Mouse (Mus musculus): Measurements from ENCODE around the gene Prex1. TPM values are rescaled to one million over a fixed set of nuclear protein-coding genes. Genes with fewer than 3 reads are reported as not detected.

Prex1 gene
- polyA plus RNA-seq, 1 experiment from 2014 or later = 9.5 TPM

DNA sequence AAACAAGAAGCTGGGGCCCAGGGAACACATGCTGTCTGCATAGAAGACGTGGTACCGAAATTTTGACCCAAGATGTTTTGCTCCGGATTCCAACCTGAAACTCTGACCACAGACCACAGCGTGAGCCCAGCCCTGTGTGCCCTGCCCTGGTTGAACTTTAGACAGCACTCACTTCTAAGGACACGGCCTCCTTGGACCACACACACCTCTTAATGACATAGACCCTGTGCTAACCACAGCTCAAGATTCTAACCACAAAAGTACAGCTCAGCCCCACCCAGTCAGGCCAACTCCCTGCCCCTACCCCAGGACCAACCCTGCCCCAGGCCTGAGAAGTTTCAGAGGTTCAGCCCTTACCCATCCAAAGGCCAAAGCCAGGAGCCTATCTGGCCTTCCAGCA is 103.4 kb downstream of the Prex1 start:
- Histone ChIP-seq H3K9ac (ENCODE audit: low read length) (no peak overlapping the region), H3K27ac (replicated peaks in 1 of 2; ENCODE audit: control insufficient read depth in 1 of 2, insufficient read depth in 1 of 2, low read depth in 2 of 2, low read length in 2 of 2) (no peak overlapping the region), H3K4me2 (ENCODE audit: low read length) (no peak overlapping the region), H3K36me3 (ENCODE audit: control insufficient read depth, insufficient read depth, low read length) (no peaks in the 10 kb centered on the region), H3K9me3 (ENCODE audit: control insufficient read depth, low read length) (no peaks in the 10 kb centered on the region), H3K27me3 (ENCODE audit: control insufficient read depth, insufficient read depth, low read length) (no peaks in the 10 kb centered on the region), H3K4me1 (ENCODE audit: control insufficient read depth in 2 of 2, insufficient read depth in 2 of 2, low read length in 2 of 2) (peaks cover 22 to 24% of the 10 kb centered on the region in 2 experiments), H3K4me3 (ENCODE audit: control insufficient read depth in 1 of 2, insufficient read depth in 1 of 2, low read depth in 1 of 2, low read length in 2 of 2) (no peak overlapping the region)
- ATAC-seq (ENCODE audit: insufficient number of reproducible peaks, insufficient read depth, low FRiP score, low read depth) = no peak
- 85% methylated on average over 5 of the region's 5 CpGs for WGBS

DNA sequence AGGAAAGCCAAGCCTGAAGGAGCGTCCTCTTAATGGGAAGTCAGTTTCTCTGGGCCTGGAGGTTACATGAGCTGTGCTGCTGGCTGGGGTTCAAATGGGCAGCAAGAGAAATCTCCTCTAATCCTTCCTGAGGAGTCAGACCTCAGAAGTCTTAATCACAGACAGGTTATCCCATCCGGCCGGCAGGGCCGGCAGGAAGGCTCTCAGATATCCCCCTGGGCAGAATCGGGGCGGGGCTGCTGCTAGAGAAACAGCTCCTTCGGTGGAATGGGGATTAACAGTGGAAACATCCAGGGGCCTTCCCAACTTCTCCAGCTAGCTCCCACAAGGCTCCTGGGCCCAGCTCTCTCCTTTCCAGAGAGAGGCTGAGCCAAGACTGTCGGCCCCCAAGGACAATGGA is 105.1 kb downstream of the Prex1 start:
- Histone ChIP-seq H3K4me1 (ENCODE audit: control insufficient read depth in 2 of 2, insufficient read depth in 2 of 2, low read length in 2 of 2) (peaks cover 29 to 31% of the 10 kb centered on the region in 2 experiments), H3K36me3 (ENCODE audit: control insufficient read depth, insufficient read depth, low read length) (no peaks in the 10 kb centered on the region), H3K27ac (replicated peaks in 1 of 2; ENCODE audit: control insufficient read depth in 1 of 2, insufficient read depth in 1 of 2, low read depth in 2 of 2, low read length in 2 of 2) (peak overlapping the region; percentile 39 to 42; a peak in 2 of 4 replicates), H3K9ac (ENCODE audit: low read length) (peak overlapping the region; percentile 22; the same call in 1 of the 2 replicates), H3K4me2 (ENCODE audit: low read length) (no peak overlapping the region), H3K4me3 (ENCODE audit: control insufficient read depth in 1 of 2, insufficient read depth in 1 of 2, low read depth in 1 of 2, low read length in 2 of 2) (no peak overlapping the region), H3K27me3 (ENCODE audit: control insufficient read depth, insufficient read depth, low read length) (no peaks in the 10 kb centered on the region), H3K9me3 (ENCODE audit: control insufficient read depth, low read length) (no peaks in the 10 kb centered on the region)
- 31% methylated on average over 8 of the region's 8 CpGs for WGBS
- ATAC-seq (ENCODE audit: insufficient number of reproducible peaks, insufficient read depth, low FRiP score, low read depth) = 0 out of 2 replicates have a peak, but pooled peaks have one; percentile 25

DNA sequence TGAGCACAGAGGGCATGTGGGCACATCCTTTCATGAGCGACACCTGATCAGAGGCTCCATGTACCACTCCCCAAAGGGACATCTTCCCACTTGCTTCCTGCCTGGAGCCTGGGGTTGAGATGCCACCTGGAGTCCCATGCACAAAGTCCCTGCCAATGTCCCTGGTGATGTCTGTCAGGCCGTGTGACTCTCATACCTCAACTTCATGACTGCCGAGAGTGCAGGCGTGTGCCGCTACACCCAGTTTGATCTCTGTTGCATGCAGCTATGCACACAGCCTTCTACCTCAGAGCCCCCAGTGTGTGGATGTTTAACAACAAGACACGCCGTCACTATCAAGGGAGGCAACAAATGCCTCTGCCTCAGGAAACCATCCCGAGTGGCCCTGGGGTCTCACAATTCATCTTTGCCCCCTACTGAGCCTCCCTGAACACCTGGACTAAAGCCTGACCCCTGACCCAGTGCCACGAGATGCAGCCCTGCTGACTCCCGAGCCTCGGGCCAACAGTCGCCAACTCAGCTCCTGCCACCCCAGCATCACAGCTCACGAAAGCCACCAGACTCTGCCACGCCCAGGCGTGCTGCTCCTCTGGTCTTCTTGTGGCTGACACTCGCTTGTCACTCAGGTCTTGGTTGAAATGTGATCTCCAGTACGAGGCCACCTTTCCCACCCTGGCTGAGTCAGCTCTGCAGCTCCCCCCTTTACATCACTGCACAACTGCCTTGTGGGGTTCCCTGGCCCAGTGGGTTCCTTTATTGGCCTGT is 107.0 kb downstream of the Prex1 start:
- peaks cover 29 to 31% of the 10 kb centered on the region in 2 experiments for H3K4me1 ChIP-seq (ENCODE audit: control insufficient read depth in 2 of 2, insufficient read depth in 2 of 2, low read length in 2 of 2)
- H3K27me3 ChIP-seq (ENCODE audit: control insufficient read depth, insufficient read depth, low read length) = no peaks in the 10 kb centered on the region
- ATAC-seq (ENCODE audit: insufficient number of reproducible peaks, insufficient read depth, low FRiP score, low read depth) = no peak
- H3K4me2 ChIP-seq (ENCODE audit: low read length) = no peak overlapping the region
- H3K4me3 ChIP-seq (ENCODE audit: control insufficient read depth in 1 of 2, insufficient read depth in 1 of 2, low read depth in 1 of 2, low read length in 2 of 2) = no peak overlapping the region
- no peaks in the 10 kb centered on the region for H3K36me3 ChIP-seq (ENCODE audit: control insufficient read depth, insufficient read depth, low read length)
- no peaks in the 10 kb centered on the region for H3K9me3 ChIP-seq (ENCODE audit: control insufficient read depth, low read length)
- H3K27ac ChIP-seq (replicated peaks in 1 of 2; ENCODE audit: control insufficient read depth in 1 of 2, insufficient read depth in 1 of 2, low read depth in 2 of 2, low read length in 2 of 2) = no peak overlapping the region
- no peak overlapping the region for H3K9ac ChIP-seq (ENCODE audit: low read length)
- 82% methylated on average over 17 of the region's 17 CpGs for WGBS

DNA sequence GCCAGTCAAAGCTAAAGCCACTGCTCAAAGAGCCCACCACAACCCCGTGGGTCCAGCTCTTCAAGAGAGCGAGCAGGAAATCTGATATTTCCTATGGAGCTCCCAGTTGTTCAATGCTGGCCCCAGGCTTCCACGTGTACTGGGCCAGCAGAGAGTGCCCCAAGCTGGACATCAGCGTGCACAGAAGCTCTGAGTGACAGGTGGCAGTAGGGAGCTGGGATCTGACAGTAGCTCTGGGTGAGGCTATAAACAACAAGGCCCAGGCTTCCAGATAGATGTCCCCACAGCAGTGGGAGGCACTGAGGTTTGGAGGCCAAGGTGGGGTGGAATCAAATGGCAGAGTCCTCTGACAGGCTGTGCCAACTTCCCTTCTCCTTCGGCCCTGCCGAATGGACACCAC is 107.6 kb downstream of the Prex1 start:
- Histone ChIP-seq H3K36me3 (ENCODE audit: control insufficient read depth, insufficient read depth, low read length) (0 out of 2 replicates have a peak, but pooled peaks cover 5% of the 10 kb centered on the region), H3K4me3 (ENCODE audit: control insufficient read depth in 1 of 2, insufficient read depth in 1 of 2, low read depth in 1 of 2, low read length in 2 of 2) (no peak overlapping the region), H3K27ac (replicated peaks in 1 of 2; ENCODE audit: control insufficient read depth in 1 of 2, insufficient read depth in 1 of 2, low read depth in 2 of 2, low read length in 2 of 2) (no peak overlapping the region), H3K9ac (ENCODE audit: low read length) (no peak overlapping the region), H3K4me2 (ENCODE audit: low read length) (no peak overlapping the region), H3K4me1 (ENCODE audit: control insufficient read depth in 2 of 2, insufficient read depth in 2 of 2, low read length in 2 of 2) (peaks cover 29 to 31% of the 10 kb centered on the region in 2 experiments), H3K27me3 (ENCODE audit: control insufficient read depth, insufficient read depth, low read length) (no peaks in the 10 kb centered on the region), H3K9me3 (ENCODE audit: control insufficient read depth, low read length) (no peaks in the 10 kb centered on the region)
- WGBS = 63% methylated on average over 6 of the region's 6 CpGs
- no peak for ATAC-seq (ENCODE audit: insufficient number of reproducible peaks, insufficient read depth, low FRiP score, low read depth)

DNA sequence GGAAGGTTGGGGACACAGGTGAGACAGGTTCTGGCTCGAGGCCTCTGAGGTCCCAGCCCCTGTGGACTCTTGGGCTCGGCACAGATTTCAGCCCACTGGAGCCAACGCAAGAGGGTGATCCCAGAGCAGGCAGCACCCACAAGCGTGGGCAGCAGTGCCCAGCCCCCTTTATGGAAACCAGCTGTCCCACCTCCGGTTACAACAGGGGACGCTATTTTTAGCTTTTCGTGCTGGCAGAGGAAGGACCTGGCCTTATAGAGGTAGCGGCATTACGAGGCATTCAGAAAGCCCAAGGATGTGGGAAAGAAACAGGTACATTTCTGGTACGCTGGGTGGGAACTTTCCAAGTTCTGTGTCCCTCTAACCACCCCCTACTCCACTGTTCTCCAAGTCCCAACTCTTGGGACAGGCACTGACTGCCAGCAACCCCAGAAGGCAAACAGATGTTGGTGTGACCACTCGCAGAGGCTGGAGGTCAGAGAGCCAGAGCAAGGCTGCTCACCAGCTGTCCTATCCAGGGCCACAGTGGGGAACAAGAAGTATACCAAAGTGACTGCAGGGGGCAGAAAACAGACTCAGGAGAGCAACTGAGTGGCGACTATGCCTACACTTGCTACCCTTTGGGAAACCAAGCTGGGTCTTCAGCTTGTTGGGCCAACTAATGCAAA is 108.3 kb downstream of the Prex1 start:
- H3K27ac ChIP-seq (replicated peaks in 1 of 2; ENCODE audit: control insufficient read depth in 1 of 2, insufficient read depth in 1 of 2, low read depth in 2 of 2, low read length in 2 of 2) = peak overlapping the region; percentile 65 to 69
- H3K9me3 ChIP-seq (ENCODE audit: control insufficient read depth, low read length) = no peaks in the 10 kb centered on the region
- no peak overlapping the region for H3K4me3 ChIP-seq (ENCODE audit: control insufficient read depth in 1 of 2, insufficient read depth in 1 of 2, low read depth in 1 of 2, low read length in 2 of 2)
- H3K27me3 ChIP-seq (ENCODE audit: control insufficient read depth, insufficient read depth, low read length) = no peaks in the 10 kb centered on the region
- no peak for ATAC-seq (ENCODE audit: insufficient number of reproducible peaks, insufficient read depth, low FRiP score, low read depth)
- H3K4me1 ChIP-seq (ENCODE audit: control insufficient read depth in 2 of 2, insufficient read depth in 2 of 2, low read length in 2 of 2) = peaks cover 29 to 31% of the 10 kb centered on the region in 2 experiments
- H3K4me2 ChIP-seq (ENCODE audit: low read length) = peak overlapping the region; percentile 52
- WGBS = 27% methylated on average over 12 of the region's 12 CpGs
- 0 out of 2 replicates have a peak, but pooled peaks cover 5% of the 10 kb centered on the region for H3K36me3 ChIP-seq (ENCODE audit: control insufficient read depth, insufficient read depth, low read length)
- 0 out of 2 replicates have a peak overlapping the region, but pooled peaks have one; percentile 36 for H3K9ac ChIP-seq (ENCODE audit: low read length)

DNA sequence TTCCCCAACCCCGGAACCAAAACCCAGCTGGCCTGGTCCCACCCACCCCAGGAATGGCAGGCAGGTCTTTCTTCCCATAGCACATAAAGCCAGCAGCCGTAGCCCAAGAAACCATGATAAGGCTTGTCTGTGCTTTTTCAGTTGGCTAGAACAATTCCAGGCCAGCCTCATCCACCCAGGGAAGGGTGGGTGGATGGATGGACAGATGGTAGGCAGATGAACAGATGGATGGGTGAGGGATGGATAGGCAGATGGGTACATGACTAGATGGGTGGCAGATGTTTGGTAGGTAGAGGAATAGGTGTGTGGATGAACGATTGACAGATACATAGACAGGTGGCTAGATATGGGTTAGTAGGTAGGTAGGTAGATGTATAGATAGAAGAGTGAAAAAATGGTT is 110.7 kb downstream of the Prex1 start:
- WGBS = 85% methylated on average over 3 of the region's 3 CpGs
- H3K4me2 ChIP-seq (ENCODE audit: low read length) = no peak overlapping the region
- 0 out of 2 replicates have a peak, but pooled peaks cover 5% of the 10 kb centered on the region for H3K36me3 ChIP-seq (ENCODE audit: control insufficient read depth, insufficient read depth, low read length)
- no peak overlapping the region for H3K4me3 ChIP-seq (ENCODE audit: control insufficient read depth in 1 of 2, insufficient read depth in 1 of 2, low read depth in 1 of 2, low read length in 2 of 2)
- H3K4me1 ChIP-seq (ENCODE audit: control insufficient read depth in 2 of 2, insufficient read depth in 2 of 2, low read length in 2 of 2) = peaks cover 19% of the 10 kb centered on the region in 2 experiments
- no peaks in the 10 kb centered on the region for H3K9me3 ChIP-seq (ENCODE audit: control insufficient read depth, low read length)
- ATAC-seq (ENCODE audit: insufficient number of reproducible peaks, insufficient read depth, low FRiP score, low read depth) = no peak
- no peaks in the 10 kb centered on the region for H3K27me3 ChIP-seq (ENCODE audit: control insufficient read depth, insufficient read depth, low read length)
- H3K9ac ChIP-seq (ENCODE audit: low read length) = no peak overlapping the region
- no peak overlapping the region for H3K27ac ChIP-seq (replicated peaks in 1 of 2; ENCODE audit: control insufficient read depth in 1 of 2, insufficient read depth in 1 of 2, low read depth in 2 of 2, low read length in 2 of 2)

DNA sequence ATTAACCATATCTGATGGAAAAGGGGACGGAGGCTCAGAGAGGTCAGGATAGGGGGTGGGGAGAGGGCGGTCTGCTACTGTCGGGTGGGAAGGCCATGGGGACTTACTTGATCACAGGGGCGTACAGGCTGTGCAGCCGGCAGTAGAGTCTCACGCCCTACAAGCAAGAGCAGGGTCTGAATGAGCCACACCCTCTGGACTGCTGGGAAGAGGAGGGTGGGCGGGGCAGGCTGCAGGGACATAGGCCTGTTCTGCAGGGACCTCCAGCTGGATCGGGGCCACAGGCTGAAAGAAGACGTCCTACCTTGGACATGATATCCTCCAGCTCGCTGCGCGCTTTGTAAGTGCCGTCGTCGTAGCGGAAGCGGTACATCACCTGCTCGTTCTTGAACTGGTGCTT is 112.2 kb downstream of the Prex1 start:
- Histone ChIP-seq H3K36me3 (ENCODE audit: control insufficient read depth, insufficient read depth, low read length) (0 out of 2 replicates have a peak, but pooled peaks cover 5% of the 10 kb centered on the region), H3K27ac (replicated peaks in 1 of 2; ENCODE audit: control insufficient read depth in 1 of 2, insufficient read depth in 1 of 2, low read depth in 2 of 2, low read length in 2 of 2) (no peak overlapping the region), H3K4me1 (ENCODE audit: control insufficient read depth in 2 of 2, insufficient read depth in 2 of 2, low read length in 2 of 2) (peaks cover 18% of the 10 kb centered on the region in 2 experiments), H3K4me3 (ENCODE audit: control insufficient read depth in 1 of 2, insufficient read depth in 1 of 2, low read depth in 1 of 2, low read length in 2 of 2) (no peak overlapping the region), H3K4me2 (ENCODE audit: low read length) (no peak overlapping the region), H3K9me3 (ENCODE audit: control insufficient read depth, low read length) (no peaks in the 10 kb centered on the region), H3K9ac (ENCODE audit: low read length) (no peak overlapping the region), H3K27me3 (ENCODE audit: control insufficient read depth, insufficient read depth, low read length) (no peaks in the 10 kb centered on the region)
- ATAC-seq (ENCODE audit: insufficient number of reproducible peaks, insufficient read depth, low FRiP score, low read depth) = no peak
- 88% methylated on average over 18 of the region's 18 CpGs for WGBS
